Mouse (Mus musculus) liver, postnatal 0 days (tissue): ENCODE measurements around the gene Cox19. TPM values are rescaled to one million over a fixed set of nuclear protein-coding genes. Genes with fewer than 3 reads are reported as not detected.

Experiments used
- ATAC-seq: fragments of 200-750 bp; cut with Nextera tagmentation; 2 replicates; pipeline ENCODE4 v1.8.0; 2017; ENCODE audit warnings: mild to moderate bottlenecking, moderate library complexity
- DNase-seq: peaks from one replicate; pipeline ENCODE4 v3.0.0-alpha.2; 2016
- H3K27ac ChIP-seq: fragments of 300-500 bp; sonication (generic); 2 replicates; pipeline ENCODE4 v1.5.1; 2014; ENCODE audit warnings: antibody characterized with exemption, moderate library complexity, mild to moderate bottlenecking, low read depth
- H3K27me3 ChIP-seq: fragments of 300-500 bp; sonication (generic); 2 replicates; pipeline ENCODE4 v1.6.1; 2014; ENCODE audit warnings: low read length, control low read depth, mixed read lengths; ENCODE audit not compliant: insufficient read depth
- H3K36me3 ChIP-seq: fragments of 300-500 bp; sonication (generic); replicated peaks from 2 replicates; pipeline ENCODE4 v1.6.1; 2014; ENCODE audit warnings: mild to moderate bottlenecking, control low read depth, low read length, moderate library complexity, mixed read lengths; ENCODE audit not compliant: insufficient read depth
- H3K4me1 ChIP-seq: fragments of 300-500 bp; sonication (generic); 2 replicates; pipeline ENCODE4 v1.6.1; 2014; ENCODE audit warnings: antibody characterized with exemption, mild to moderate bottlenecking, control low read depth; ENCODE audit not compliant: insufficient read depth
- H3K4me2 ChIP-seq: fragments of 300-500 bp; sonication (generic); 2 replicates; pipeline ENCODE4 v1.6.1; 2014; ENCODE audit warnings: low read depth, mild to moderate bottlenecking, low read length, moderate library complexity, mixed read lengths
- H3K4me3 ChIP-seq: fragments of 300-500 bp; sonication (generic); 2 replicates; pipeline ENCODE4 v1.5.1; 2014; ENCODE audit warnings: low read depth, low read length
- H3K9ac ChIP-seq: fragments of 300-500 bp; sonication (generic); replicated peaks from 2 replicates; pipeline ENCODE4 v1.6.1; 2014; ENCODE audit warnings: mild to moderate bottlenecking, moderate library complexity
- H3K9me3 ChIP-seq: fragments of 300-500 bp; sonication (generic); 2 replicates; pipeline ENCODE4 v1.6.1; 2016; ENCODE audit warnings: mild to moderate bottlenecking, control low read depth, low read length, mixed read lengths
- CTCF ChIP-seq: sonication (generic); IDR thresholded peaks from 2 replicates; pipeline ENCODE4 v1.5.1; 2016; ENCODE audit warnings: antibody characterized with exemption, low read depth
- EP300 ChIP-seq: IDR thresholded peaks from 2 replicates; pipeline ENCODE4 v1.6.1; 2016; ENCODE audit warnings: antibody characterized with exemption, low read depth, mild to moderate bottlenecking
- WGBS: fragments of 180-500 bp; shearing (Covaris S2); extraction: QIAGEN DNeasy Blood & Tissue Kit; methylation state at CpG from one replicate; pipeline ENCODE4 v1.1.7; 2014; ENCODE audit not compliant: insufficient replicate concordance; 5-methylcytosine and 5-hydroxymethylcytosine counted together
- polyA plus RNA-seq: library from polyadenylated mRNA; unstranded; fragments of >200 nt; fragmentation: Nextera tagmentation; extraction: Ambion mirVana; gene quantifications from 2 replicates; pipeline ENCODE4 v1.2.1, GENCODE M21; 2015

Cox19 gene
- polyA plus RNA-seq, 1 experiment from 2014 or later = 37.1 TPM

- TF ChIP-seq CTCF (no peak), EP300 (no peak)
- Histone ChIP-seq H3K4me1 (peaks cover 64% of the 10 kb centered on the region), H3K9me3 (no peaks in the 10 kb centered on the region), H3K4me2 (no peak overlapping the region), H3K4me3 (no peak overlapping the region), H3K36me3 (no peaks in the 10 kb centered on the region), H3K27me3 (no peaks in the 10 kb centered on the region), H3K9ac (no peak overlapping the region), H3K27ac (peak overlapping the region; percentile 67)
- no peak for ATAC-seq
- DNase-seq = peak; percentile 48
- 65% methylated on average over 1 of the region's 1 CpGs for WGBS
Measured at GRCm38 (mm10) chr5:139365827-139366226, 14.6 kb upstream of the Cox19 start.

GRCm38 (mm10) chr5:139364911-139365571, 13.8 kb upstream of the Cox19 start:
- no peak for DNase-seq
- H3K36me3 ChIP-seq = no peaks in the 10 kb centered on the region
- H3K4me1 ChIP-seq = peaks cover 56% of the 10 kb centered on the region
- no peak overlapping the region for H3K4me3 ChIP-seq
- ATAC-seq = peak; percentile 9
- no peak for TF ChIP-seq CTCF
- TF ChIP-seq EP300 = no peak
- peak overlapping the region; percentile 56 for H3K4me2 ChIP-seq
- H3K9ac ChIP-seq = peak overlapping the region; percentile 16; the same call in 1 of the 2 replicates
- H3K9me3 ChIP-seq = no peaks in the 10 kb centered on the region
- peak overlapping the region; percentile 81 for H3K27ac ChIP-seq
- no peaks in the 10 kb centered on the region for H3K27me3 ChIP-seq
- 27% methylated on average over 5 of the region's 5 CpGs for WGBS

GRCm38 (mm10) chr5:139364260-139364910, 13.2 kb upstream of the Cox19 start:
- Histone ChIP-seq H3K27me3 (no peaks in the 10 kb centered on the region), H3K9me3 (no peaks in the 10 kb centered on the region), H3K4me3 (no peak overlapping the region), H3K9ac (peak overlapping the region; percentile 16; the same call in 1 of the 2 replicates), H3K4me2 (peak overlapping the region; percentile 56), H3K36me3 (no peaks in the 10 kb centered on the region), H3K4me1 (peaks cover 50% of the 10 kb centered on the region), H3K27ac (peak overlapping the region; percentile 81)
- TF ChIP-seq EP300 (no peak), CTCF (peak; percentile 99)
- 18% methylated on average over 12 of the region's 12 CpGs for WGBS
- DNase-seq (peak; percentile 92), ATAC-seq (peak; percentile 64)

GRCm38 (mm10) chr5:139363858-139364257, 12.6 kb upstream of the Cox19 start:
- ATAC-seq (no peak), DNase-seq (no peak)
- Histone ChIP-seq H3K4me2 (peak overlapping the region; percentile 56), H3K4me1 (peaks cover 48% of the 10 kb centered on the region), H3K9me3 (no peaks in the 10 kb centered on the region), H3K27ac (peak overlapping the region; percentile 81), H3K27me3 (no peaks in the 10 kb centered on the region), H3K9ac (no peak overlapping the region), H3K4me3 (no peak overlapping the region), H3K36me3 (no peaks in the 10 kb centered on the region)
- whole genome bisulfite sequencing = 49% methylated on average over 7 of the region's 7 CpGs
- TF ChIP-seq CTCF (no peak), EP300 (no peak)

GRCm38 (mm10) chr5:139359244-139359643, 8.0 kb upstream of the Cox19 start:
- WGBS = 65% methylated on average over 5 of the region's 5 CpGs
- no peak overlapping the region for H3K9ac ChIP-seq
- TF ChIP-seq CTCF (no peak), EP300 (no peak)
- peak overlapping the region; percentile 13 for H3K27ac ChIP-seq
- no peak overlapping the region for H3K4me3 ChIP-seq
- ATAC-seq (peak; percentile 53), DNase-seq (peak; percentile 38)
- no peak overlapping the region for H3K4me2 ChIP-seq
- H3K4me1 ChIP-seq = peaks cover 8% of the 10 kb centered on the region
- H3K36me3 ChIP-seq = no peaks in the 10 kb centered on the region
- H3K27me3 ChIP-seq = no peaks in the 10 kb centered on the region
- no peaks in the 10 kb centered on the region for H3K9me3 ChIP-seq

GRCm38 (mm10) chr5:139358653-139359052, 7.4 kb upstream of the Cox19 start:
- 66% methylated on average over 2 of the region's 2 CpGs for WGBS
- peak; percentile 70 for DNase-seq
- TF ChIP-seq CTCF = peak; percentile 81
- TF ChIP-seq EP300 = no peak
- no peak overlapping the region for H3K4me3 ChIP-seq
- H3K9ac ChIP-seq = no peak overlapping the region
- H3K4me2 ChIP-seq = no peak overlapping the region
- no peaks in the 10 kb centered on the region for H3K27me3 ChIP-seq
- peak; percentile 77 for ATAC-seq
- no peaks in the 10 kb centered on the region for H3K9me3 ChIP-seq
- no peaks in the 10 kb centered on the region for H3K36me3 ChIP-seq
- H3K27ac ChIP-seq = peak overlapping the region; percentile 13
- H3K4me1 ChIP-seq = peaks cover 3% of the 10 kb centered on the region
